Mouse (Mus musculus) megakaryocyte, embryonic 14.5 days (primary cell): Measurements from ENCODE around the gene Gm4312. TPM values are rescaled to one million over a fixed set of nuclear protein-coding genes. Genes with fewer than 3 reads are reported as not detected.
"Not testable (repeated sequence)": the region's sequence is repeated elsewhere in the genome, so short reads cannot be mapped to it uniquely, and the experiment has no call there.

ENCODE experiments used
- H3K27me3 ChIP-seq: replicated peaks from 2 replicates; pipeline ENCODE3; 2012; ENCODE audit warnings: inconsistent platforms
- H3K36me3 ChIP-seq: replicated peaks from 2 replicates; pipeline ENCODE3; 2012; ENCODE audit warnings: low read length, inconsistent platforms, mixed read lengths
- H3K4me1 ChIP-seq: 2 replicates; pipeline ENCODE4 v1.6.1; 2012; ENCODE audit warnings: inconsistent platforms
- H3K4me3 ChIP-seq: replicated peaks from 2 replicates; pipeline ENCODE3; 2012; ENCODE audit warnings: moderate library complexity, mild to moderate bottlenecking, inconsistent platforms
- H3K9me3 ChIP-seq: 2 replicates; pipeline ENCODE4 v1.6.1; 2012; ENCODE audit warnings: inconsistent platforms
- FLI1 ChIP-seq: IDR thresholded peaks from 2 replicates; pipeline ENCODE4 v1.6.1; 2012; ENCODE audit warnings: low read length, inconsistent platforms, mixed read lengths
- GATA1 ChIP-seq: IDR thresholded peaks from 3 replicates; pipeline ENCODE4 v1.6.1; 2012; ENCODE audit warnings: mixed read lengths, low read length, inconsistent platforms, borderline replicate concordance
- polyA plus RNA-seq: library from polyadenylated mRNA; stranded (reverse); fragments of >175 nt; gene quantifications from 2 replicates; pipeline ENCODE4 v1.2.3, GENCODE M21; 2012; ENCODE audit warnings: low replicate concordance; ENCODE audit not compliant: insufficient read depth

The Gm4312 gene
- polyA plus RNA-seq = not detected in 2 replicates

DNA sequence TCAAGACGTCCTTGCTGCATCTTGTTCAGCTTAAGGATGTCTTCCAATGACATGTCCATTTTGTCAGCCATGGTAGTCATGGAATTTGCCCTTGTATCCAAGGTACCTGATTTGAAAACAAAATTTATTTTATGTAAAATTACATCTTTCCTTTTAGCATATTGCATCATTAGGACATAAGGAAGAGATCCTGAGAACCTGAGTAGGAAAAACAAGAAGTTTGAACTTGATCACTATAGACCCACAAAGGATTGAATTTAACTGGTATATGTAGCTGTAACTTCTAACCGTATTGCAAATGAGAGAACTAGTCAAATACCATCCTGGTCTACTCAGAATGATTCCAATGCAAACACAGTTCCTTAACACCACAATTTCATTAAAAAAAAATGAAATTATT lies at the start of gene Gm4312:
TSS of gene Gm4312 (minus strand) at position 101 of the 400 bp plus-strand sequence.
- not testable (repeated sequence) for H3K27me3 ChIP-seq, H3K4me1 ChIP-seq, H3K36me3 ChIP-seq, H3K9me3 ChIP-seq, H3K4me3 ChIP-seq

- no peak overlapping the region for H3K4me3 ChIP-seq
- H3K36me3 ChIP-seq = no peaks in the 10 kb centered on the region
- no peaks in the 10 kb centered on the region for H3K4me1 ChIP-seq
- H3K27me3 ChIP-seq = no peaks in the 10 kb centered on the region
- H3K9me3 ChIP-seq = no peaks in the 10 kb centered on the region
- TF ChIP-seq GATA1 = no peak
- no peak for TF ChIP-seq FLI1
These were observed 45.2 kb upstream of the Gm4312 start for GRCm38 (mm10) chr10:100427592-100427991.

DNA sequence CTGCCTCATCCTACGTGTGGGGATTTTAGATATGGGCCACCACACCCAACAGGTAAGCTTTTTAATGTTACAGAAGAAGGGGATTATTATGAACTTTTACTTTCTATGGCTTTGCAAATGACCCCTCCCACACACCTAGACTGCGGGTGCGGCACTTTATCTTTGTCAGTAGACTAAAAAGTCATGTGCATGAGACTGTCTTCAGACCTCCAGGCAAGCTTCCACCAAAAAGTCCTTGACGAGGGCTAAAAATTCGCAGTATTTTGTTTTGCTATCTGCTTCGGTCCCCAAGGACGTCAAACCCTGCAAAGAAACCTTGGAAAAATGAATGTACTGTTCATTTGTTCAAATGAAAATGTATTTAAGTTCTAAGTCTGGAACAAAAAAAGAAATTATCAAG lies 33.2 kb upstream of the Gm4312 start:
- no peak for TF ChIP-seq FLI1
- no peak for TF ChIP-seq GATA1
- Histone ChIP-seq H3K4me1 (no peaks in the 10 kb centered on the region), H3K9me3 (no peaks in the 10 kb centered on the region), H3K4me3 (no peak overlapping the region), H3K36me3 (no peaks in the 10 kb centered on the region), H3K27me3 (no peaks in the 10 kb centered on the region)

- H3K27me3 ChIP-seq, H3K36me3 ChIP-seq, H3K4me1 ChIP-seq, H3K4me3 ChIP-seq: not testable (repeated sequence)
- peaks cover 12% of the 10 kb centered on the region for H3K9me3 ChIP-seq
These were observed 19.9 kb upstream of the Gm4312 start for GRCm38 (mm10) chr10:100402301-100402700.

DNA sequence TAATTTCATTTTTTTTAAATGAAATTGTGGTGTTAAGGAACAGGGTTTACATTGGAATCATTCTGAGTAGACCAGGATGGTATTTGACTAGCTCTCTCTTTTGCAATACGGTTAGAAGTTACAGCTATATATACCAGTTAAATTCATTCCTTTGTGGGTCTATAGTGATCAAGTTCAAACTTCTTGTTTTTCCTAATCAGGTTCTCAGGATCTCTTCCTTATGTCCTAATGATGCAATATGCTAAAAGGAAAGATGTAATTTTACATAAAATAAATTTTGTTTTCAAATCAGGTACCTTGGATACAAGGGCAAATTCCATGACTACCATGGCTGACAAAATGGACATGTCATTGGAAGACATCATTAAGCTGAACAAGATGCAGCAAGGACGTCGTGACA lies 21.3 kb downstream of the Gm4312 start, which contains the start of gene Gm4307:
TSS of gene Gm4307 (plus strand) at position 301 of the 400 bp plus-strand sequence.
- H3K27me3 ChIP-seq, H3K9me3 ChIP-seq, H3K36me3 ChIP-seq, H3K4me1 ChIP-seq, H3K4me3 ChIP-seq: not testable (repeated sequence)

DNA sequence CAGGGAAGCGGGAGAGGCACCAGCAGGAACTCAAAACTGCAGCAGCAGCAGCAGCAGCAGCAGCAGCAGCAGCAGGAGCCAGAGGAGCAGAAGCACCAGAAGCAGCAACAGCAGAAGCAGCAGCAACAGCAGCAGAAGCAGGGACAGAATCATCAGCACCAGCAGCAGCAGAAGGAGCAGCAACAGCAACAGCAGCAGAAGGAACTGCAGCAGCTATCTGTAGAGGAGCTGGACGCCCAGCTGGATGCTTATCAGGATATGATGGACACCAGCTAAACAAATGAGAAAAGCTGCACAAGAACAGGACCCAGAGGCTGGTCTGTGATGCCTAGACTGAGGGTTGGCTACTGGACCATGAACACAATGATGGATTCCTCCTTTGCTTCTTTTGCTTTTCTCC lies 25.5 kb downstream of the Gm4312 start:
- H3K27me3 ChIP-seq, H3K4me1 ChIP-seq, H3K36me3 ChIP-seq, H3K4me3 ChIP-seq, H3K9me3 ChIP-seq: not testable (repeated sequence)

- H3K27me3 ChIP-seq, H3K36me3 ChIP-seq, H3K4me1 ChIP-seq, H3K4me3 ChIP-seq, H3K9me3 ChIP-seq: not testable (repeated sequence)
These were observed 31.6 kb downstream of the Gm4312 start, which contains the start of gene Gm4305 for GRCm38 (mm10) chr10:100350793-100351192. Gene Gm4305, plus strand, starts transcription at chr10:100351093.

- H3K27me3 ChIP-seq, H3K4me3 ChIP-seq, H3K9me3 ChIP-seq, H3K4me1 ChIP-seq, H3K36me3 ChIP-seq: not testable (repeated sequence)
These were observed 36.7 kb downstream of the Gm4312 start, which contains the start of gene Gm4303 for GRCm38 (mm10) chr10:100345672-100346071. Gene Gm4303, plus strand, starts transcription at chr10:100345972.

GRCm38 (mm10) chr10:100340536-100340935 lies 41.8 kb downstream of the Gm4312 start, which contains the start of gene Gm4302:
Gene Gm4302, plus strand, starts transcription at chr10:100340836.
- not testable (repeated sequence) for H3K4me1 ChIP-seq, H3K4me3 ChIP-seq, H3K36me3 ChIP-seq, H3K27me3 ChIP-seq, H3K9me3 ChIP-seq

- not testable (repeated sequence) for H3K9me3 ChIP-seq, H3K4me1 ChIP-seq, H3K27me3 ChIP-seq, H3K4me3 ChIP-seq, H3K36me3 ChIP-seq
These were observed 47.0 kb downstream of the Gm4312 start, which contains the start of gene Gm4301 for GRCm38 (mm10) chr10:100335376-100335775. Gene Gm4301, plus strand, starts transcription at chr10:100335676.

Other genes starting within 250 kb of the Gm4312 start
- gene Gm4301, start 46.9 kb downstream of the Gm4312 start, polyA plus RNA-seq = not detected in 2 replicates
- gene Gm4302, start 41.7 kb downstream of the Gm4312 start, polyA plus RNA-seq = not detected in 2 replicates
- not detected in 2 replicates for gene Gm4303, start 36.6 kb downstream of the Gm4312 start, polyA plus RNA-seq
- not detected in 2 replicates for gene Gm4305, start 31.5 kb downstream of the Gm4312 start, polyA plus RNA-seq
- not detected in 2 replicates for gene Gm4307, start 21.2 kb downstream of the Gm4312 start, polyA plus RNA-seq
- gene Tmtc3, start 104.8 kb upstream of the Gm4312 start, polyA plus RNA-seq = 0.31 TPM in 1 of 2 replicates, not detected in the other
- gene Cep290, start 105.0 kb upstream of the Gm4312 start, polyA plus RNA-seq = 0.12 TPM in 1 of 2 replicates, not detected in the other
- gene 4930430F08Rik, start 207.9 kb upstream of the Gm4312 start, polyA plus RNA-seq = 3.3 TPM in 1 of 2 replicates, not detected in the other
- gene 1700017N19Rik, start 207.9 kb upstream of the Gm4312 start, polyA plus RNA-seq = not detected in 2 replicates